Mouse (Mus musculus): ENCODE data around the gene Gm11239.
"Not testable (repeated sequence)": the region's sequence is repeated elsewhere in the genome, so short reads cannot be mapped to it uniquely, and the experiment has no call there.

GRCm38 (mm10) chr4:73637821-73638220 is 30.3 kb upstream of the Gm11239 start, which contains the start of gene Gm11236:
- not testable (repeated sequence) for TF ChIP-seq CTCF, EP300 (IDR thresholded peaks at IDR 0.05)

All from lung, postnatal 0 days (tissue).